Mouse (Mus musculus) T-helper 2 cell (primary cell): ENCODE data around the gene Zdhhc16.

ENCODE experiments used
- in situ Hi-C: fragments of 300-600 bp; cut with MboI, MseI; formaldehyde crosslinking; loops from one replicate; pipeline ENCODE4 v1.15.1; 2025; ENCODE audit warnings: high pct_unique_total_duplicates

Gene Zdhhc16

GRCm38 (mm10) chr19:41933179-41934086 is at the start of gene Zdhhc16, which contains the start of gene Exosc1:
Gene Zdhhc16 (plus strand): TSS chr19:41933480.
Gene Exosc1 (minus strand): TSS chr19:41933423.
- in situ Hi-C loops: no loop called here

- in situ Hi-C loops: no loop called here
These were observed 49.4 kb upstream of the Zdhhc16 start for GRCm38 (mm10) chr19:41883882-41884281.

GRCm38 (mm10) chr19:41888191-41888590 is 45.1 kb upstream of the Zdhhc16 start:
- in situ Hi-C loops: loop anchor here (5.0 kb wide), 1 partner anchor 81 kb away; no protein-coding TSS in a partner anchor

GRCm38 (mm10) chr19:41894959-41895358 is 38.3 kb upstream of the Zdhhc16 start:
- in situ Hi-C loops: no loop called here

- in situ Hi-C loops: no loop called here
These were observed 37.6 kb upstream of the Zdhhc16 start, which contains the start of gene Rrp12 for GRCm38 (mm10) chr19:41895460-41896318. Gene Rrp12 (minus strand): TSS chr19:41896173.

GRCm38 (mm10) chr19:41896319-41896711 is 37.0 kb upstream of the Zdhhc16 start:
- in situ Hi-C loops: no loop called here

- in situ Hi-C loops: no loop called here
These were observed 34.4 kb upstream of the Zdhhc16 start for GRCm38 (mm10) chr19:41898860-41899259.

GRCm38 (mm10) chr19:41900495-41901090 is 32.7 kb upstream of the Zdhhc16 start:
- in situ Hi-C loops: no loop called here

- in situ Hi-C loops: no loop called here
These were observed 31.6 kb upstream of the Zdhhc16 start for GRCm38 (mm10) chr19:41901696-41902095.

GRCm38 (mm10) chr19:41902848-41903593 is 30.3 kb upstream of the Zdhhc16 start:
- in situ Hi-C loops: no loop called here

GRCm38 (mm10) chr19:41905246-41905645 is 28.0 kb upstream of the Zdhhc16 start:
- in situ Hi-C loops: no loop called here

- in situ Hi-C loops: no loop called here
These were observed 26.8 kb upstream of the Zdhhc16 start for GRCm38 (mm10) chr19:41906311-41907078.

- in situ Hi-C loops: no loop called here
These were observed 26.1 kb upstream of the Zdhhc16 start for GRCm38 (mm10) chr19:41907079-41907760.

GRCm38 (mm10) chr19:41908736-41909135 is 24.5 kb upstream of the Zdhhc16 start:
- in situ Hi-C loops: no loop called here

- in situ Hi-C loops: no loop called here
These were observed 22.9 kb upstream of the Zdhhc16 start for GRCm38 (mm10) chr19:41910396-41910795.

- in situ Hi-C loops: no loop called here
These were observed 21.9 kb upstream of the Zdhhc16 start, which contains the start of gene Pgam1 for GRCm38 (mm10) chr19:41911178-41912073. Gene Pgam1 (plus strand): TSS chr19:41911923.

- in situ Hi-C loops: no loop called here
These were observed 20.9 kb upstream of the Zdhhc16 start for GRCm38 (mm10) chr19:41912121-41913080.
